17 mouse cellular contexts compared by ENCODE assay signal in genomic region chr14:25168310-25168709, GRCm38 (mm10).
DNase-seq lines count a peak whose midpoint lies in the region; ATAC-seq lines count a peak whose summit lies in the region.
"Had no signal": no experiment of that assay in that cellular context is flagged by ENCODE, and none has a peak within 500 bp of the region (broad histone marks: within the 10 kb centered on the region; RNA-seq: fewer than 3 reads in every experiment).

No protein-coding gene starts in this region.

- H3K4me1 ChIP-seq in heart, embryonic 12.5 days (replicated peaks) = peaks cover 30% of the 10 kb centered on the region
- H3K4me1 ChIP-seq in intestine, embryonic 14.5 days (replicated peaks; ENCODE audit: control insufficient read depth, insufficient read depth, low read length) = peaks cover 24% of the 10 kb centered on the region
- peaks cover 7% of the 10 kb centered on the region; the same call in 1 of the 2 replicates for H3K4me1 ChIP-seq in intestine, embryonic 16.5 days (ENCODE audit: control insufficient read depth, insufficient read depth, low read length)
- H3K4me1 ChIP-seq: liver, embryonic 12.5 days had no signal

- H3K27ac ChIP-seq in heart, embryonic 12.5 days (ENCODE audit: poor library complexity, severe bottlenecking) = peak overlapping the region; percentile 81
- H3K27ac ChIP-seq in intestine, embryonic 14.5 days (ENCODE audit: low read depth) = peak overlapping the region; percentile 18; the same call in 1 of the 2 replicates
- H3K27ac ChIP-seq in intestine, embryonic 16.5 days (ENCODE audit: low read length) = no peak overlapping the region
- H3K27ac ChIP-seq: forebrain, embryonic 15.5 days; hindbrain, embryonic 15.5 days; intestine, embryonic 15.5 days; limb, embryonic 13.5 days; liver, embryonic 12.5 days; midbrain, embryonic 12.5 days; neural tube, embryonic 15.5 days had no signal

- no peak overlapping the region for H3K4me3 ChIP-seq in heart, embryonic 12.5 days
- H3K4me3 ChIP-seq in intestine, embryonic 14.5 days (ENCODE audit: low read depth, low read length) = no peak overlapping the region
- no peak overlapping the region for H3K4me3 ChIP-seq in intestine, embryonic 16.5 days (ENCODE audit: low read length)
- H3K4me3 ChIP-seq: forebrain, embryonic 15.5 days; hindbrain, embryonic 15.5 days; intestine, embryonic 15.5 days; limb, embryonic 13.5 days; liver, embryonic 12.5 days; midbrain, embryonic 12.5 days; neural tube, embryonic 15.5 days had no signal

- no peak for DNase-seq in heart, postnatal 10 days
- no peak for DNase-seq in intestine, embryonic 14.5 days (ENCODE audit: low spot score)
- peak; percentile 61 for DNase-seq in testis, postnatal 14 days (ENCODE audit: low spot score)
- DNase-seq in testis, postnatal 10 days (ENCODE audit: low spot score) = no peak
- no peak for DNase-seq in gastrocnemius, postnatal 4 days (ENCODE audit: low spot score in 2 of 2)
- DNase-seq: cerebellum, adult 9-11 months; gastrocnemius, postnatal 14 days; lung, adult 18-20 months had no signal

- no peaks in the 10 kb centered on the region for H3K36me3 ChIP-seq in heart, embryonic 12.5 days
- no peaks in the 10 kb centered on the region for H3K36me3 ChIP-seq in intestine, embryonic 14.5 days (ENCODE audit: control insufficient read depth, insufficient read depth, low read length)
- H3K36me3 ChIP-seq in intestine, embryonic 16.5 days (ENCODE audit: control insufficient read depth, insufficient read depth, low read length) = no peaks in the 10 kb centered on the region
- H3K36me3 ChIP-seq: forebrain, embryonic 15.5 days; hindbrain, embryonic 15.5 days; intestine, embryonic 15.5 days; limb, embryonic 13.5 days; liver, embryonic 12.5 days; midbrain, embryonic 12.5 days; neural tube, embryonic 15.5 days had no signal

- H3K9me3 ChIP-seq in heart, embryonic 12.5 days (replicated peaks) = no peaks in the 10 kb centered on the region
- no peaks in the 10 kb centered on the region for H3K9me3 ChIP-seq in intestine, embryonic 14.5 days (ENCODE audit: control insufficient read depth, low read length)
- H3K9me3 ChIP-seq in intestine, embryonic 16.5 days (ENCODE audit: control insufficient read depth, low read length) = no peaks in the 10 kb centered on the region
- H3K9me3 ChIP-seq: forebrain, embryonic 15.5 days; hindbrain, embryonic 15.5 days; intestine, embryonic 15.5 days; limb, embryonic 13.5 days; liver, embryonic 12.5 days; midbrain, embryonic 12.5 days; neural tube, embryonic 15.5 days had no signal

- H3K9ac ChIP-seq in heart, embryonic 12.5 days = no peak overlapping the region
- H3K9ac ChIP-seq in intestine, embryonic 14.5 days (ENCODE audit: low read length) = no peak overlapping the region
- no peak overlapping the region for H3K9ac ChIP-seq in intestine, embryonic 16.5 days (ENCODE audit: low read depth, low read length)
- H3K9ac ChIP-seq: forebrain, embryonic 15.5 days; hindbrain, embryonic 15.5 days; intestine, embryonic 15.5 days; limb, embryonic 13.5 days; liver, embryonic 12.5 days; midbrain, embryonic 12.5 days; neural tube, embryonic 15.5 days had no signal

- H3K27me3 ChIP-seq in heart, embryonic 12.5 days (replicated peaks) = no peaks in the 10 kb centered on the region
- H3K27me3 ChIP-seq in intestine, embryonic 14.5 days (replicated peaks; ENCODE audit: control insufficient read depth, insufficient read depth, low read length) = no peaks in the 10 kb centered on the region
- H3K27me3 ChIP-seq in intestine, embryonic 16.5 days (replicated peaks; ENCODE audit: control insufficient read depth, insufficient read depth, low read length) = no peaks in the 10 kb centered on the region
- H3K27me3 ChIP-seq: forebrain, embryonic 15.5 days; hindbrain, embryonic 15.5 days; intestine, embryonic 15.5 days; limb, embryonic 13.5 days; liver, embryonic 12.5 days; midbrain, embryonic 12.5 days; neural tube, embryonic 15.5 days had no signal

- intact Hi-C loops in heart, postnatal 10 days (cut with DNase I) = loop anchor here (10.0 kb wide), 1 partner anchor 664 kb away; no protein-coding TSS in a partner anchor

- H3K4me2 ChIP-seq in heart, embryonic 12.5 days = no peak overlapping the region
- no peak overlapping the region for H3K4me2 ChIP-seq in intestine, embryonic 14.5 days (ENCODE audit: low read length)
- H3K4me2 ChIP-seq in intestine, embryonic 16.5 days (ENCODE audit: low read depth, low read length) = no peak overlapping the region
- H3K4me2 ChIP-seq: forebrain, embryonic 15.5 days; hindbrain, embryonic 15.5 days; intestine, embryonic 15.5 days; limb, embryonic 13.5 days; liver, embryonic 12.5 days; midbrain, embryonic 12.5 days; neural tube, embryonic 15.5 days had no signal

- ATAC-seq in heart, embryonic 12.5 days (ENCODE audit: insufficient number of reproducible peaks, low FRiP score) = 0 out of 2 replicates have a peak, but pooled peaks have one; percentile 22
- ATAC-seq in intestine, embryonic 14.5 days (replicated peaks; ENCODE audit: low FRiP score, low TSS enrichment, low read depth) = no peak
- ATAC-seq in intestine, embryonic 16.5 days = no peak
- ATAC-seq: forebrain, embryonic 15.5 days; intestine, embryonic 15.5 days; liver, embryonic 12.5 days had no signal

- WGBS in heart, embryonic 12.5 days = 44% methylated on average over 5 of the region's 5 CpGs
- WGBS in intestine, embryonic 14.5 days = 66% methylated on average over 5 of the region's 5 CpGs
- WGBS in intestine, embryonic 16.5 days = 65% methylated on average over 5 of the region's 5 CpGs
